Mouse (Mus musculus) forebrain, postnatal 0 days (tissue): ENCODE data around the gene Rbms3. TPM values are rescaled to one million over a fixed set of nuclear protein-coding genes. Genes with fewer than 3 reads are reported as not detected.

Experiments used
- ATAC-seq: fragments of 200-750 bp; cut with Nextera tagmentation; 2 replicates; pipeline ENCODE4 v1.8.0; 2017; ENCODE audit warnings: mild to moderate bottlenecking, moderate library complexity
- DNase-seq: peaks from one replicate; pipeline ENCODE4 v3.0.0-alpha.2; 2015
- H3K27ac ChIP-seq: fragments of 300-500 bp; sonication (generic); 2 replicates; pipeline ENCODE4 v1.5.1; 2014; ENCODE audit warnings: low read depth, mild to moderate bottlenecking, antibody characterized with exemption, low read length, moderate library complexity, mixed read lengths
- H3K27me3 ChIP-seq: fragments of 300-500 bp; sonication (generic); 2 replicates; pipeline ENCODE4 v1.6.1; 2014; ENCODE audit warnings: mild to moderate bottlenecking, low read length, mixed read lengths; ENCODE audit not compliant: insufficient read depth
- H3K36me3 ChIP-seq: fragments of 300-500 bp; sonication (generic); 2 replicates; pipeline ENCODE4 v1.6.1; 2014; ENCODE audit warnings: mild to moderate bottlenecking, moderate library complexity; ENCODE audit not compliant: insufficient read depth
- H3K4me1 ChIP-seq: fragments of 300-500 bp; sonication (generic); 2 replicates; pipeline ENCODE4 v1.6.1; 2014; ENCODE audit warnings: antibody characterized with exemption; ENCODE audit not compliant: insufficient read depth
- H3K4me2 ChIP-seq: fragments of 300-500 bp; sonication (generic); 2 replicates; pipeline ENCODE4 v1.6.1; 2014; ENCODE audit warnings: low read depth, mild to moderate bottlenecking, moderate library complexity
- H3K4me3 ChIP-seq: fragments of 300-500 bp; sonication (generic); 2 replicates; pipeline ENCODE4 v1.5.1; 2014; ENCODE audit warnings: low read depth, low read length, mixed read lengths
- H3K9ac ChIP-seq: fragments of 300-500 bp; sonication (generic); 2 replicates; pipeline ENCODE4 v1.6.1; 2014; ENCODE audit warnings: mild to moderate bottlenecking
- H3K9me3 ChIP-seq: fragments of 300-500 bp; sonication (generic); 2 replicates; pipeline ENCODE4 v1.6.1; 2016; ENCODE audit warnings: low read length
- CTCF ChIP-seq: sonication (generic); IDR thresholded peaks from 2 replicates; pipeline ENCODE4 v1.5.1; 2016; ENCODE audit warnings: antibody characterized with exemption, control low read depth, low read depth
- WGBS: fragments of 180-500 bp; shearing (Covaris S2); extraction: QIAGEN DNeasy Blood & Tissue Kit; methylation state at CpG from one replicate; pipeline ENCODE4 v1.1.7; 2014; 5-methylcytosine and 5-hydroxymethylcytosine counted together
- polyA plus RNA-seq: library from polyadenylated mRNA; unstranded; fragments of >200 nt; fragmentation: Nextera tagmentation; extraction: Ambion mirVana; gene quantifications from 2 replicates; pipeline ENCODE4 v1.2.1, GENCODE M21; 2015
- total RNA-seq: library from RNA; depleted of rRNA; stranded (reverse); fragments of >200 nt; gene quantifications from 2 replicates; pipeline ENCODE4 v1.2.3, GENCODE M21; 2014

Rbms3 gene
- total and polyA plus RNA-seq, 2 experiments from 2014 or later: 29.9 to 38.8 TPM

DNA sequence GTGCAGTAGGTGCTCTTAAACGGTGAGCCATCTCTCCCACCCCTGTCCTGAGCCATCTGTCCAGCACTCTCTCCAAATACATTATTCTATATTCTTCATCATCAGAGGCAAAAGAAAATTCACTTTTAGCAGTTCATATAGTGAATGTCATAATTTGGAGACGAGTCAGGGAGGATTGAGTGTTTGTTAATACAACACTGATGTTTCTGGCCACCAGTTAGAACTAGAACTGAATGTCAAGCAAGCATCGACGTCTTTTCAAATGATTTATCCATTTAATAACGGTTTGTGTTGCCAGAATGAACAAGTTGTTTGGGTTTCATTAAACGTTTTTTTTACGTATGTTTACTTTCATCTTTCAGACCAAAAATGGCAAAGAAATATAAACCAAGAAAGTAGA, 901.1 kb downstream of the Rbms3 start:
- DNase-seq: no peak
- Histone ChIP-seq H3K4me3 (no peak overlapping the region), H3K27ac (no peak overlapping the region), H3K27me3 (no peaks in the 10 kb centered on the region), H3K4me1 (no peaks in the 10 kb centered on the region), H3K4me2 (no peak overlapping the region), H3K36me3 (no peaks in the 10 kb centered on the region), H3K9ac (no peak overlapping the region), H3K9me3 (no peaks in the 10 kb centered on the region)
- no peak for ATAC-seq
- TF ChIP-seq CTCF: no peak
- 78% methylated on average over 7 of the region's 7 CpGs for WGBS

DNA sequence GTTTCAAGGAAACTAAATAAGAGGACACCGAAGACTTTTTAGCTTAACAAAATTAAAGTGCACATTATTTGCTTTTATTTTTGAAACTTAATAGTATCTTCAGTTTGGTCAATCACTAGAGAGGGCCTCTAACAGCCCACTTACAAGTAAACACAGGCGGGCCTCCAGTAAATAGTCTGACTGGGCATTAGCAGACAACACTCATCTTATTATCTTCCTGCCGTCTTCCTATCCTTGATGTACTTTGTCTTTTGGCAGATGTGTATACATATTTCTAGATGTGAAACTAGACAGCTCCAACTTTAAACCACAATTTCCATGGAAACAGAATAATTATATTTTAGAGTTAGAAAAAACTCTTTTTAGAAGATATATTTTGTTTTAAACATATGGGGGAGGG, 901.6 kb downstream of the Rbms3 start:
- no peak overlapping the region for H3K27ac ChIP-seq
- H3K4me2 ChIP-seq: no peak overlapping the region
- DNase-seq (no peak), ATAC-seq (no peak)
- H3K36me3 ChIP-seq: no peaks in the 10 kb centered on the region
- no peaks in the 10 kb centered on the region for H3K9me3 ChIP-seq
- H3K4me3 ChIP-seq: no peak overlapping the region
- no peak overlapping the region for H3K9ac ChIP-seq
- no peak for TF ChIP-seq CTCF
- WGBS: 77% methylated on average over 3 of the region's 3 CpGs
- no peaks in the 10 kb centered on the region for H3K27me3 ChIP-seq
- H3K4me1 ChIP-seq: no peaks in the 10 kb centered on the region

DNA sequence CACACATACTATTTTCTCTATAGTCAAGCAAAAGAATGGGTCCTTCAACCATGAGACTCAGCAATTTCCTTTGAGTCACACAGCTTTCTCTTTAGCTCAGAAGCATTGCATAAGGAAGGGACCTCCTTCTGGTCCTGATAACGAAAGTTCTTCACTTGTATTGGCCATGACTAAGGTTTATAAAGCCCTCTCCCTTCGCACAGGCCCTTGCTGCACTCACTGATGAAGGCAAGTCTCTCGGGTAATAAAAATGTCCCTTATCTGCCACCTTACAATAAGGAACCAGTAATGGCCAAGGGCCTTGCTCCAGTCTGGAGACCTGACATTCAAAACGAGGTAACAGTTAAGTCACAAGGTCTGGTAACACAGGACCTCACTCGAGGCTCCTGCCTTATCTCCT, 905.1 kb downstream of the Rbms3 start:
- no peaks in the 10 kb centered on the region for H3K9me3 ChIP-seq
- no peak for TF ChIP-seq CTCF
- no peaks in the 10 kb centered on the region for H3K4me1 ChIP-seq
- 84% methylated on average over 5 of the region's 5 CpGs for WGBS
- no peak for ATAC-seq
- DNase-seq: no peak
- H3K4me2 ChIP-seq: no peak overlapping the region
- H3K4me3 ChIP-seq: no peak overlapping the region
- no peak overlapping the region for H3K9ac ChIP-seq
- H3K27ac ChIP-seq: no peak overlapping the region
- no peaks in the 10 kb centered on the region for H3K27me3 ChIP-seq
- no peaks in the 10 kb centered on the region for H3K36me3 ChIP-seq

DNA sequence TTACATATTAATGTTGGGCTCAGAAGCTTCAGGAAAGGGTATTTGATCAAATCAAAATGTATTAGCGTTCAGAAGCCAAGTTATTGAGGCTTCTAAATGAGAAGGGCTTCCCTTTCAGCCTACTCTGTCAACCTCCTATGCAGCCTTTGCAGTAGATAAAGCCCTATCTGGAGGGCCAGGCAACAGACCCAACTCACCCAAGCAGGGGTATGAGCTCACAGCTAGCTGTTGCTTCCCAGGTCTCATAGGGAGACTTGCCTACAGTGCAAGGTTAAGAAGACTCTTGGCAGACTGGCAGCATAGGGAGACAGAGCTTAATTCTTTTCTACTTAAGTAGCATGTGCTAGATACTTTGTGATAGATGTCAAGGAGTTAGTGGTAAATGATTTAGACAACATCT, 926.6 kb downstream of the Rbms3 start:
- no peaks in the 10 kb centered on the region for H3K9me3 ChIP-seq
- no peaks in the 10 kb centered on the region for H3K4me1 ChIP-seq
- H3K9ac ChIP-seq: no peak overlapping the region
- H3K27me3 ChIP-seq: no peaks in the 10 kb centered on the region
- no peak for TF ChIP-seq CTCF
- no peak overlapping the region for H3K4me3 ChIP-seq
- 91% methylated on average over 1 of the region's 1 CpGs for WGBS
- ATAC-seq (no peak), DNase-seq (no peak)
- no peak overlapping the region for H3K4me2 ChIP-seq
- H3K27ac ChIP-seq: no peak overlapping the region
- no peaks in the 10 kb centered on the region for H3K36me3 ChIP-seq

DNA sequence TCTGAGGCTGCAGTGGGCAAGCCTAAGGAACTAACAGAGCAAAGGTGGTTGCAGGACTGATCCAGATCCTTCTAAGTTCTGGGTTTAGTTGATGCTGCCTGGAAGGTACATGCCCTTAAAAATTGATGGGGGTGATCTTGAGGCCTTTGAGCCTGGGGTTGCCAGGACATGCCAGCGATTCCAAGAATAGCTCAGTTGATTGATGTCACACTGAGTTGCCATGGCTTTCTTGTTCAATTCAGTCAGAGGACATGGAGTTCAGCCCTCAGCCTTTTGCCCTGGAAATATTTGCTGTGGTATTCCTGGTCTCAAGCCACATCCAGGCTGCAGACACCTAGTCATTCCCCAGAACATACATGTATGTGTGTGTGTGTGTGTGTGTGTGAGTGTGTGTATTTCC, 927.1 kb downstream of the Rbms3 start:
- no peak overlapping the region for H3K4me3 ChIP-seq
- no peaks in the 10 kb centered on the region for H3K4me1 ChIP-seq
- H3K4me2 ChIP-seq: no peak overlapping the region
- H3K36me3 ChIP-seq: no peaks in the 10 kb centered on the region
- no peak overlapping the region for H3K9ac ChIP-seq
- 86% methylated on average over 1 of the region's 1 CpGs for WGBS
- DNase-seq: no peak
- no peak for ATAC-seq
- TF ChIP-seq CTCF: no peak
- no peak overlapping the region for H3K27ac ChIP-seq
- no peaks in the 10 kb centered on the region for H3K9me3 ChIP-seq
- no peaks in the 10 kb centered on the region for H3K27me3 ChIP-seq

DNA sequence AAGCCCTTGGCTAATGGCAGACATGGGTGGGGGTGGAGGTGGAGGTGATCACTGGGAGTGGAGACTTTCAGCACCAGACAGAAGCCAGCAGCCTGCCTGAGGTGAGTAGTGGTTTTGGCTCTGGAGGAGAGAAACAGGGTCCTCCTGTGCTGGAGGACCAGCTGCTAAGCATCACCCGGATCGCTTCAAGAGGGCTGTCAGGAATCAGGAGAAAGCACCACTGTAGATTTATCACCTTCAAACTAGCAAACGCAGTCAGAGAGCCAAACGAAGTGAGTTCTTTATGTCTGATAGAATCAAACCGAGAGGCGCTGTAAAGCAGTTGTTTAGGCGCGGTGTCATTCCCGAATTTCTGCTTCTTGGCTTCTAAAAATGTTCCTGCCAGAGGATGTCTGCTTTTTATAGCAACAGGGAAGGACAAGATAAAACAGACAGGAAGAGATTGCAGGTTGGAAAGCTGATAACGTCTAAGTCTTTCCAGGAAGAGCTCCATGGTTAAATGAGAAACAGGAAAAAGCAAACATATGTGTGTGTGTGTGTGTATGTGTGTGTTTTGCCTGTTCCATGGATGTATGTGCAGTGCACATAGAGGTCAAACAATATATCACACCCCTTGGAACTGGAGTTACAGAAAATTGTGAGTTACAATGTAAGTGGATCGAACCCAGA, 928.1 kb downstream of the Rbms3 start:
- H3K27me3 ChIP-seq: no peaks in the 10 kb centered on the region
- no peak for TF ChIP-seq CTCF
- ATAC-seq (no peak), DNase-seq (no peak)
- 85% methylated on average over 11 of the region's 11 CpGs for WGBS
- no peaks in the 10 kb centered on the region for H3K36me3 ChIP-seq
- H3K4me1 ChIP-seq: no peaks in the 10 kb centered on the region
- H3K27ac ChIP-seq: no peak overlapping the region
- H3K4me3 ChIP-seq: no peak overlapping the region
- no peaks in the 10 kb centered on the region for H3K9me3 ChIP-seq
- H3K9ac ChIP-seq: no peak overlapping the region
- no peak overlapping the region for H3K4me2 ChIP-seq

DNA sequence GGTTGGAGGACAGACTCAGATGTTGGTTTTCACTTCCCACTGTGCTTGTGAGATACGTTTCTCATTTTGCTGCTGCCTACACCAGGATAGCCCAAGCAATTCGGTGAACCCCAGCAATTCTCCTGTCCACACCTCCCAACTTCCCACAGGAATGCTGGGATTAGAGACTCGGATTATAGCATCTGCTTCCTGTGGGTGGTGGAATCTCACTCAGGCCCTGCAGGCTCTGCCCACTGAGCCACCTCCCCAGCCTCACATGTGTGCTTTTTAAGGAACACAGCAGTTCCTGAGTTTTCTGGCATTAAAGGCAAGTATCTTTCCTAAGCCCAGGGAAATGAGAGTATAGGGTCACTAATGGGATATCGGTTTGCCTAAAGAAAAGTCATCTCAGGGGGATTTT, 941.1 kb downstream of the Rbms3 start:
- ATAC-seq (no peak), DNase-seq (no peak)
- no peak for TF ChIP-seq CTCF
- no peak overlapping the region for H3K4me3 ChIP-seq
- H3K27me3 ChIP-seq: no peaks in the 10 kb centered on the region
- no peak overlapping the region for H3K9ac ChIP-seq
- no peak overlapping the region for H3K4me2 ChIP-seq
- 88% methylated on average over 4 of the region's 4 CpGs for WGBS
- no peaks in the 10 kb centered on the region for H3K36me3 ChIP-seq
- H3K9me3 ChIP-seq: no peaks in the 10 kb centered on the region
- H3K4me1 ChIP-seq: no peaks in the 10 kb centered on the region
- no peak overlapping the region for H3K27ac ChIP-seq
